Mouse (Mus musculus): ENCODE results near the gene Hps1. TPM values are rescaled to one million over a fixed set of nuclear protein-coding genes. Genes with fewer than 3 reads are reported as not detected.

Gene Hps1
- polyA plus RNA-seq (2014; fragmentation: Nextera tagmentation; extraction: Ambion mirVana) = 4.9 and 5.6 TPM in 2 replicates

DNA sequence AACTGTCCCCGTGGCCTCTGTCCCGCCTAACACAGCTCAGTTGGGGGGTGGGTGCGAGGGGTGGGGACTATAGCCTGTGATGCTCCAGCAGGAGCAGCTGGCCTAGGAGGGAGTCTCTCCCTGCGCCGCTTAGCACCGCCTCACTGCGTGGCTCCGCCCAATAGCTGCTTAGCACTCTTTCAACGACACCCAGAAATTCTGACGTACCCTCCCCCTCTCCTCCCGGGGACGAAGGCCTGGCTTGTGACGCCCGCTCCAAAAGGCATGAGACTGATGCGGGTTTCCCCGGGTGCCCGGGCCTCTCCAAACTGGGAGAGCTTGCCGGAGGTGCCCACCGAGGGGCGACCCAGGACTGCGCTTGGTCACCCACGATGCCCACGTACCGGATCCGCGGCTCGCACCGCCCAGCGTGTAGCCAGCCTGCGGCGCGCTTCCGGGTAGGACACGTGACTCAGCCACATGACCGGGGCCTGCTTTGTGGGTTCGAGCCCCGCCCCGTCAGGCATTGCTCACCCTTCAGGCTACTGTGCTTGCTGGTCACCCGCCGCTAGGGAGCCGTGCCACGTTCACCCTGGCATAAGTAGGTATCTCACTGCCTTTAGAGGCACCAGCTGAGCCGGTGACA is at the start of gene Hps1:
TSS of gene Hps1 (minus strand) at position 448 of the 625 bp plus-strand sequence.
- Histone ChIP-seq H3K36me3 (ENCODE audit: control insufficient read depth, insufficient read depth, low read length) (no peaks in the 10 kb centered on the region), H3K4me1 (ENCODE audit: control insufficient read depth in 2 of 2, insufficient read depth in 2 of 2, low read length in 2 of 2) (peaks cover 3 to 6% of the 10 kb centered on the region in 2 experiments; a peak in 2 of 4 replicates), H3K4me2 (ENCODE audit: low read length) (peak within 1 kb of the TSS; percentile 71), H3K4me3 (ENCODE audit: control insufficient read depth in 1 of 2, insufficient read depth in 1 of 2, low read depth in 1 of 2, low read length in 2 of 2) (peak within 1 kb of the TSS; percentile 65 to 91), H3K9me3 (ENCODE audit: control insufficient read depth, low read length) (no peaks in the 10 kb centered on the region), H3K27ac (replicated peaks in 1 of 2; ENCODE audit: control insufficient read depth in 1 of 2, insufficient read depth in 1 of 2, low read depth in 2 of 2, low read length in 2 of 2) (peak within 1 kb of the TSS; percentile 59 to 77), H3K9ac (ENCODE audit: low read length) (peak within 1 kb of the TSS; percentile 74), H3K27me3 (ENCODE audit: control insufficient read depth, insufficient read depth, low read length) (no peaks in the 10 kb centered on the region)
- ATAC-seq (ENCODE audit: insufficient number of reproducible peaks, insufficient read depth, low FRiP score, low read depth) = peak; percentile 92
- under 1% methylated on average over 43 of the region's 43 CpGs for WGBS

- H3K27ac ChIP-seq (replicated peaks in 1 of 2; ENCODE audit: control insufficient read depth in 1 of 2, insufficient read depth in 1 of 2, low read depth in 2 of 2, low read length in 2 of 2) = no peak overlapping the region
- no peaks in the 10 kb centered on the region for H3K36me3 ChIP-seq (ENCODE audit: control insufficient read depth, insufficient read depth, low read length)
- no peak overlapping the region for H3K4me3 ChIP-seq (ENCODE audit: control insufficient read depth in 1 of 2, insufficient read depth in 1 of 2, low read depth in 1 of 2, low read length in 2 of 2)
- no peaks in the 10 kb centered on the region for H3K27me3 ChIP-seq (ENCODE audit: control insufficient read depth, insufficient read depth, low read length)
- no peak overlapping the region for H3K9ac ChIP-seq (ENCODE audit: low read length)
- H3K9me3 ChIP-seq (ENCODE audit: control insufficient read depth, low read length) = no peaks in the 10 kb centered on the region
- H3K4me2 ChIP-seq (ENCODE audit: low read length) = no peak overlapping the region
- 21% methylated on average over 4 of the region's 4 CpGs for WGBS
- H3K4me1 ChIP-seq (ENCODE audit: control insufficient read depth in 2 of 2, insufficient read depth in 2 of 2, low read length in 2 of 2) = peaks cover 0 to 3% of the 10 kb centered on the region in 2 experiments; a peak in 1 of 4 replicates
- ATAC-seq (ENCODE audit: insufficient number of reproducible peaks, insufficient read depth, low FRiP score, low read depth) = no peak
These were observed 49.4 kb upstream of the Hps1 start for GRCm38 (mm10) chr19:42829196-42829595.

DNA sequence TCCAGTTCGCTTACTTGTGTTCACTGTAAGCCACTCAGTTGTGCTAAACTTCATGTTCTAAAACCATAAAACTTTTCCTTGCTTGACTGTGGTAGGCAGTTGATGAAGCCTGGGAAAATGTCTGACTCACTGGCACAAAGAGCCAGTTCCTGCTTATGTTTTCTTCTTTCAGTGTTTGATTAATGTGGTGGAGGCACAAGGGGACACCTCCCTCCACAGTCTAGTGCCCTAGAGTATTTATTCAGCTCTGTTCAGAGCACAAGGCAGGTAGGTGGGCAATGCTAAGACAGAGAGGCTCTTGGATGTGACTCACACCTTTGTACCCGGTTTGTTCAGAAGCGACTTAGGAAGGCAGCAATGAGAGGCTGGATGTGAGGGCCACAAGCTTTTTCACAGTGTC is 48.1 kb upstream of the Hps1 start:
- no peaks in the 10 kb centered on the region for H3K27me3 ChIP-seq (ENCODE audit: control insufficient read depth, insufficient read depth, low read length)
- ATAC-seq (ENCODE audit: insufficient number of reproducible peaks, insufficient read depth, low FRiP score, low read depth) = no peak
- no peak overlapping the region for H3K27ac ChIP-seq (replicated peaks in 1 of 2; ENCODE audit: control insufficient read depth in 1 of 2, insufficient read depth in 1 of 2, low read depth in 2 of 2, low read length in 2 of 2)
- H3K4me2 ChIP-seq (ENCODE audit: low read length) = no peak overlapping the region
- no peaks in the 10 kb centered on the region for H3K9me3 ChIP-seq (ENCODE audit: control insufficient read depth, low read length)
- H3K4me3 ChIP-seq (ENCODE audit: control insufficient read depth in 1 of 2, insufficient read depth in 1 of 2, low read depth in 1 of 2, low read length in 2 of 2) = no peak overlapping the region
- H3K4me1 ChIP-seq (ENCODE audit: control insufficient read depth in 2 of 2, insufficient read depth in 2 of 2, low read length in 2 of 2) = peaks cover 0 to 3% of the 10 kb centered on the region in 2 experiments; a peak in 1 of 4 replicates
- H3K9ac ChIP-seq (ENCODE audit: low read length) = no peak overlapping the region
- WGBS = 91% methylated on average over 3 of the region's 3 CpGs
- H3K36me3 ChIP-seq (ENCODE audit: control insufficient read depth, insufficient read depth, low read length) = no peaks in the 10 kb centered on the region

DNA sequence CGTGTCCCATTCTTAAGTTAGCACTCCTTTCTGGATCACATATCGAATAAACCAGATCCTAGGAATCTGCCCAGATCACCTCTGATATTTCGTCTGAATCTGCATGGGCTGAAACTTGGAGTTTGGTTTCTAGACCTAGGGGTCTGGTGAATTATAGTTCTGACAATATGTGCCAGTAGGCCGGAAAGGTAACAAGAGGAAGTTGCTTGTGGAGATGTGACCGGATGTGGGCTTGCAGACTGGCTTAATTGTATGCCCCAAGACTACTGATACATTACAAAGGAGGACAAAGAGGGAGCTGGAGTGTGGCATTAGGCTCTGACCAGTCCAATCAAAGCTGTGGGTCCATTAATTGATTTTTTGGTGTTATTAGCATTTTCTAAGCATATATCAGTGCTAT is 40.3 kb upstream of the Hps1 start:
- 86% methylated on average over 5 of the region's 5 CpGs for WGBS
- H3K4me3 ChIP-seq (ENCODE audit: control insufficient read depth in 1 of 2, insufficient read depth in 1 of 2, low read depth in 1 of 2, low read length in 2 of 2) = no peak overlapping the region
- no peaks in the 10 kb centered on the region for H3K9me3 ChIP-seq (ENCODE audit: control insufficient read depth, low read length)
- no peak for ATAC-seq (ENCODE audit: insufficient number of reproducible peaks, insufficient read depth, low FRiP score, low read depth)
- H3K27ac ChIP-seq (replicated peaks in 1 of 2; ENCODE audit: control insufficient read depth in 1 of 2, insufficient read depth in 1 of 2, low read depth in 2 of 2, low read length in 2 of 2) = no peak overlapping the region
- no peaks in the 10 kb centered on the region for H3K36me3 ChIP-seq (ENCODE audit: control insufficient read depth, insufficient read depth, low read length)
- H3K4me2 ChIP-seq (ENCODE audit: low read length) = no peak overlapping the region
- no peak overlapping the region for H3K9ac ChIP-seq (ENCODE audit: low read length)
- H3K4me1 ChIP-seq (ENCODE audit: control insufficient read depth in 2 of 2, insufficient read depth in 2 of 2, low read length in 2 of 2) = no peaks in the 10 kb centered on the region
- no peaks in the 10 kb centered on the region for H3K27me3 ChIP-seq (ENCODE audit: control insufficient read depth, insufficient read depth, low read length)

DNA sequence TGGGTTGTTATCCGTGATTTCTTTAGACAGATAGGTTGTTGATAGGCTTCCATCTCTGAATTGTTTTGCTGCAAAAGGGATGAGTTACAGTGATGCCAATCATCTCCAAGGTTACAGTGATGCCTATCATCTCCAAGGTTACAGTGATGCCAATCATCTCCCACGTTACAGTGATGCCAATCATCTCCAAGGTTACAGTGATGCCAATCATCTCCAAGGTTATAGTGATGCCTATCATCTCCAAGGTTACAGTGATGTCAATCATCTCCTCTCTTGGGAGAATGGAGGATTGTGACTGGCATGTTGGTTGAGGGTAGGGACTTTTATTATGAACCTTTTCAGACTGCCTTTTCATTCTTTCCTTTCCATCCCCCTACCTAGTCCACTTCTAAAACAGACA is 38.0 kb upstream of the Hps1 start:
- no peaks in the 10 kb centered on the region for H3K36me3 ChIP-seq (ENCODE audit: control insufficient read depth, insufficient read depth, low read length)
- no peak overlapping the region for H3K9ac ChIP-seq (ENCODE audit: low read length)
- H3K27ac ChIP-seq (replicated peaks in 1 of 2; ENCODE audit: control insufficient read depth in 1 of 2, insufficient read depth in 1 of 2, low read depth in 2 of 2, low read length in 2 of 2) = no peak overlapping the region
- no peak overlapping the region for H3K4me3 ChIP-seq (ENCODE audit: control insufficient read depth in 1 of 2, insufficient read depth in 1 of 2, low read depth in 1 of 2, low read length in 2 of 2)
- H3K4me1 ChIP-seq (ENCODE audit: control insufficient read depth in 2 of 2, insufficient read depth in 2 of 2, low read length in 2 of 2) = no peaks in the 10 kb centered on the region
- no peaks in the 10 kb centered on the region for H3K27me3 ChIP-seq (ENCODE audit: control insufficient read depth, insufficient read depth, low read length)
- 59% methylated on average over 2 of the region's 2 CpGs for WGBS
- no peak for ATAC-seq (ENCODE audit: insufficient number of reproducible peaks, insufficient read depth, low FRiP score, low read depth)
- H3K9me3 ChIP-seq (ENCODE audit: control insufficient read depth, low read length) = no peaks in the 10 kb centered on the region
- H3K4me2 ChIP-seq (ENCODE audit: low read length) = no peak overlapping the region

DNA sequence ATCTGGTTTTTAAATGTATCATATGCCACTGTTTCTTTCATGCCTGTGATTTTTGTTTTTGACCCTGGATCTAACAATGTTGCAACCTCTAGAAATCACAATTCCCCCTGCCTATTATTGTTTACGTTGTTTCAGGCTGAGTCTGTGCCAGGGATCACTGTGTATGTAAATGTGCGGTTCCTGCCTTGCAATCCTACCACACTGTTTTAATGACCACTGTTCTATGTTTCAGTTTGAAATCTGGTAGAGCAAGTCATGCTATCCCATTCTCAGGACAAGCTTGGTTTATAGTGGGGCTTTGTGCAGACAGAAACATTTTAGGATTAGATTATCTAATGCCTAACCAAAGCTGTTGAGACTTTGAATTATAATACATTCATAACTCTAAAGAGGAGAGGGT is 36.5 kb upstream of the Hps1 start:
- no peak for ATAC-seq (ENCODE audit: insufficient number of reproducible peaks, insufficient read depth, low FRiP score, low read depth)
- 86% methylated on average over 2 of the region's 2 CpGs for WGBS
- Histone ChIP-seq H3K36me3 (ENCODE audit: control insufficient read depth, insufficient read depth, low read length) (no peaks in the 10 kb centered on the region), H3K4me2 (ENCODE audit: low read length) (no peak overlapping the region), H3K9ac (ENCODE audit: low read length) (no peak overlapping the region), H3K27me3 (ENCODE audit: control insufficient read depth, insufficient read depth, low read length) (no peaks in the 10 kb centered on the region), H3K4me3 (ENCODE audit: control insufficient read depth in 1 of 2, insufficient read depth in 1 of 2, low read depth in 1 of 2, low read length in 2 of 2) (no peak overlapping the region), H3K9me3 (ENCODE audit: control insufficient read depth, low read length) (no peaks in the 10 kb centered on the region), H3K4me1 (ENCODE audit: control insufficient read depth in 2 of 2, insufficient read depth in 2 of 2, low read length in 2 of 2) (peaks cover 4% of the 10 kb centered on the region in 2 experiments; a peak in 2 of 4 replicates), H3K27ac (replicated peaks in 1 of 2; ENCODE audit: control insufficient read depth in 1 of 2, insufficient read depth in 1 of 2, low read depth in 2 of 2, low read length in 2 of 2) (no peak overlapping the region)

DNA sequence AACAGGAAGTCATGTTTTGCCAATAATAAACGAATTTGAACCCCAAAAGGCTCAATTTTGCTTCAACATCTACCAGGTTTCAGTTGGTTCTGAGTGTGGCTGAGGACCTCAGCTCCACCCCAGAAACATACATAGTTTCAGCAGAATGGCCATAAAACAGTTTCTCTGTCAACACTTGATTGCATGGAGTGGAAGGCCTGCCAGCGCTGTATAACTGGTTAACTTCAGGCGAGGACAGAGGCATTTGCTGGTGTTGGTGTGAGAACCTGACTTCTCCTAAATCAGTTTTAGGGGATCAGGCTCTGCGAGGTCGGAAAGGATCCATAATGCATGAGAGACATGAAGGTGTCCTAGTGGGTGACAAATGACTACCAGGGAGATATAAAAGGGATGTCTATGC is 30.4 kb upstream of the Hps1 start:
- ATAC-seq (ENCODE audit: insufficient number of reproducible peaks, insufficient read depth, low FRiP score, low read depth) = no peak
- peaks cover 4% of the 10 kb centered on the region in 2 experiments; a peak in 2 of 4 replicates for H3K4me1 ChIP-seq (ENCODE audit: control insufficient read depth in 2 of 2, insufficient read depth in 2 of 2, low read length in 2 of 2)
- no peaks in the 10 kb centered on the region for H3K27me3 ChIP-seq (ENCODE audit: control insufficient read depth, insufficient read depth, low read length)
- no peak overlapping the region for H3K4me3 ChIP-seq (ENCODE audit: control insufficient read depth in 1 of 2, insufficient read depth in 1 of 2, low read depth in 1 of 2, low read length in 2 of 2)
- WGBS = 62% methylated on average over 5 of the region's 5 CpGs
- no peaks in the 10 kb centered on the region for H3K36me3 ChIP-seq (ENCODE audit: control insufficient read depth, insufficient read depth, low read length)
- no peak overlapping the region for H3K4me2 ChIP-seq (ENCODE audit: low read length)
- no peaks in the 10 kb centered on the region for H3K9me3 ChIP-seq (ENCODE audit: control insufficient read depth, low read length)
- no peak overlapping the region for H3K9ac ChIP-seq (ENCODE audit: low read length)
- H3K27ac ChIP-seq (replicated peaks in 1 of 2; ENCODE audit: control insufficient read depth in 1 of 2, insufficient read depth in 1 of 2, low read depth in 2 of 2, low read length in 2 of 2) = no peak overlapping the region

- H3K4me1 ChIP-seq (ENCODE audit: control insufficient read depth in 2 of 2, insufficient read depth in 2 of 2, low read length in 2 of 2) = peaks cover 4% of the 10 kb centered on the region in 2 experiments; a peak in 2 of 4 replicates
- no peak overlapping the region for H3K4me2 ChIP-seq (ENCODE audit: low read length)
- no peaks in the 10 kb centered on the region for H3K27me3 ChIP-seq (ENCODE audit: control insufficient read depth, insufficient read depth, low read length)
- no peak overlapping the region for H3K27ac ChIP-seq (replicated peaks in 1 of 2; ENCODE audit: control insufficient read depth in 1 of 2, insufficient read depth in 1 of 2, low read depth in 2 of 2, low read length in 2 of 2)
- no peaks in the 10 kb centered on the region for H3K36me3 ChIP-seq (ENCODE audit: control insufficient read depth, insufficient read depth, low read length)
- no peak for ATAC-seq (ENCODE audit: insufficient number of reproducible peaks, insufficient read depth, low FRiP score, low read depth)
- H3K4me3 ChIP-seq (ENCODE audit: control insufficient read depth in 1 of 2, insufficient read depth in 1 of 2, low read depth in 1 of 2, low read length in 2 of 2) = no peak overlapping the region
- H3K9me3 ChIP-seq (ENCODE audit: control insufficient read depth, low read length) = no peaks in the 10 kb centered on the region
- H3K9ac ChIP-seq (ENCODE audit: low read length) = no peak overlapping the region
- WGBS = 70% methylated on average over 10 of the region's 10 CpGs
These were observed 29.7 kb upstream of the Hps1 start for GRCm38 (mm10) chr19:42809491-42809890.

Data from heart, embryonic 14.5 days (tissue).